Mouse (Mus musculus): ENCODE results near the gene Prdx6b. TPM values are rescaled to one million over a fixed set of nuclear protein-coding genes. Genes with fewer than 3 reads are reported as not detected.

The Prdx6b gene
- polyA plus RNA-seq, 1 experiment, result not detected

- no peaks in the 10 kb centered on the region for H3K4me1 ChIP-seq (ENCODE audit: control insufficient read depth, insufficient read depth, low read length)
- H3K27ac ChIP-seq (ENCODE audit: insufficient read depth, low read depth, low read length), result no peak overlapping the region
- TF ChIP-seq CTCF (IDR thresholded peaks at IDR 0.05; ENCODE audit: low read depth, low read length), result no peak
- no peak for TF ChIP-seq POLR2A (IDR thresholded peaks at IDR 0.05; ENCODE audit: borderline replicate concordance, low read depth, low read length)
- no peak overlapping the region for H3K4me3 ChIP-seq (ENCODE audit: insufficient read depth, low read length)
These were observed 10.1 kb upstream of the Prdx6b start for GRCm38 (mm10) chr2:80282214-80282613.

GRCm38 (mm10) chr2:80286397-80286796 lies 5.9 kb upstream of the Prdx6b start:
- Histone ChIP-seq H3K27ac (ENCODE audit: insufficient read depth, low read depth, low read length) (no peak overlapping the region), H3K4me1 (ENCODE audit: control insufficient read depth, insufficient read depth, low read length) (no peaks in the 10 kb centered on the region), H3K4me3 (ENCODE audit: insufficient read depth, low read length) (no peak overlapping the region)
- no peak for TF ChIP-seq POLR2A (IDR thresholded peaks at IDR 0.05; ENCODE audit: borderline replicate concordance, low read depth, low read length)
- TF ChIP-seq CTCF (IDR thresholded peaks at IDR 0.05; ENCODE audit: low read depth, low read length), result no peak

- TF ChIP-seq CTCF (IDR thresholded peaks at IDR 0.05; ENCODE audit: low read depth, low read length) (no peak), POLR2A (IDR thresholded peaks at IDR 0.05; ENCODE audit: borderline replicate concordance, low read depth, low read length) (no peak)
- no peak overlapping the region for H3K4me3 ChIP-seq (ENCODE audit: insufficient read depth, low read length)
- no peak overlapping the region for H3K27ac ChIP-seq (ENCODE audit: insufficient read depth, low read depth, low read length)
These were observed 6.1 kb downstream of the Prdx6b start for GRCm38 (mm10) chr2:80298334-80298733.

GRCm38 (mm10) chr2:80300806-80301205 lies 8.5 kb downstream of the Prdx6b start:
- TF ChIP-seq CTCF (IDR thresholded peaks at IDR 0.05; ENCODE audit: low read depth, low read length), result no peak
- no peak for TF ChIP-seq POLR2A (IDR thresholded peaks at IDR 0.05; ENCODE audit: borderline replicate concordance, low read depth, low read length)
- Histone ChIP-seq H3K4me1 (ENCODE audit: control insufficient read depth, insufficient read depth, low read length) (no peaks in the 10 kb centered on the region), H3K4me3 (ENCODE audit: insufficient read depth, low read length) (no peak overlapping the region), H3K27ac (ENCODE audit: insufficient read depth, low read depth, low read length) (no peak overlapping the region)

More at GRCm38 (mm10) chr2:80298334-80298733, 6.1 kb downstream of the Prdx6b start:
- no peaks in the 10 kb centered on the region for H3K4me1 ChIP-seq (ENCODE audit: control insufficient read depth, insufficient read depth, low read length)

- no peaks in the 10 kb centered on the region for H3K4me1 ChIP-seq (ENCODE audit: control insufficient read depth, insufficient read depth, low read length)
- H3K27ac ChIP-seq (ENCODE audit: insufficient read depth, low read depth, low read length), result no peak overlapping the region
- TF ChIP-seq CTCF (IDR thresholded peaks at IDR 0.05; ENCODE audit: low read depth, low read length) (no peak), POLR2A (IDR thresholded peaks at IDR 0.05; ENCODE audit: borderline replicate concordance, low read depth, low read length) (no peak)
- H3K4me3 ChIP-seq (ENCODE audit: insufficient read depth, low read length), result no peak overlapping the region
These were observed 11.7 kb downstream of the Prdx6b start for GRCm38 (mm10) chr2:80303957-80304356.

- TF ChIP-seq POLR2A (IDR thresholded peaks at IDR 0.05; ENCODE audit: borderline replicate concordance, low read depth, low read length), result no peak
- no peak for TF ChIP-seq CTCF (IDR thresholded peaks at IDR 0.05; ENCODE audit: low read depth, low read length)
- H3K4me3 ChIP-seq (ENCODE audit: insufficient read depth, low read length), result no peak overlapping the region
- H3K4me1 ChIP-seq (ENCODE audit: control insufficient read depth, insufficient read depth, low read length), result no peaks in the 10 kb centered on the region
- no peak overlapping the region for H3K27ac ChIP-seq (ENCODE audit: insufficient read depth, low read depth, low read length)
These were observed 15.4 kb downstream of the Prdx6b start for GRCm38 (mm10) chr2:80307701-80308100.

GRCm38 (mm10) chr2:80309775-80310174 lies 17.5 kb downstream of the Prdx6b start:
- H3K4me1 ChIP-seq (ENCODE audit: control insufficient read depth, insufficient read depth, low read length), result no peaks in the 10 kb centered on the region
- H3K4me3 ChIP-seq (ENCODE audit: insufficient read depth, low read length), result no peak overlapping the region
- TF ChIP-seq POLR2A (IDR thresholded peaks at IDR 0.05; ENCODE audit: borderline replicate concordance, low read depth, low read length) (no peak), CTCF (IDR thresholded peaks at IDR 0.05; ENCODE audit: low read depth, low read length) (no peak)
- no peak overlapping the region for H3K27ac ChIP-seq (ENCODE audit: insufficient read depth, low read depth, low read length)

- Histone ChIP-seq H3K4me1 (ENCODE audit: control insufficient read depth, insufficient read depth, low read length) (no peaks in the 10 kb centered on the region), H3K27ac (ENCODE audit: insufficient read depth, low read depth, low read length) (no peak overlapping the region), H3K4me3 (ENCODE audit: insufficient read depth, low read length) (no peak overlapping the region)
- no peak for TF ChIP-seq CTCF (IDR thresholded peaks at IDR 0.05; ENCODE audit: low read depth, low read length)
- no peak for TF ChIP-seq POLR2A (IDR thresholded peaks at IDR 0.05; ENCODE audit: borderline replicate concordance, low read depth, low read length)
These were observed 18.5 kb downstream of the Prdx6b start for GRCm38 (mm10) chr2:80310772-80311171.

- H3K27ac ChIP-seq (ENCODE audit: insufficient read depth, low read depth, low read length), result no peak overlapping the region
- TF ChIP-seq POLR2A (IDR thresholded peaks at IDR 0.05; ENCODE audit: borderline replicate concordance, low read depth, low read length), result no peak
These were observed 19.1 kb downstream of the Prdx6b start for GRCm38 (mm10) chr2:80311350-80311749.

GRCm38 (mm10) chr2:80314201-80314600 lies 21.9 kb downstream of the Prdx6b start:
- peak overlapping the region; percentile 15; the same call in 1 of the 2 replicates for H3K4me3 ChIP-seq (ENCODE audit: insufficient read depth, low read length)
- peak overlapping the region; percentile 35 for H3K27ac ChIP-seq (ENCODE audit: insufficient read depth, low read depth, low read length)
- TF ChIP-seq CTCF (IDR thresholded peaks at IDR 0.05; ENCODE audit: low read depth, low read length), result no peak
- no peak for TF ChIP-seq POLR2A (IDR thresholded peaks at IDR 0.05; ENCODE audit: borderline replicate concordance, low read depth, low read length)
- no peaks in the 10 kb centered on the region for H3K4me1 ChIP-seq (ENCODE audit: control insufficient read depth, insufficient read depth, low read length)

More at GRCm38 (mm10) chr2:80311350-80311749, 19.1 kb downstream of the Prdx6b start:
- Histone ChIP-seq H3K4me3 (ENCODE audit: insufficient read depth, low read length) (no peak overlapping the region), H3K4me1 (ENCODE audit: control insufficient read depth, insufficient read depth, low read length) (no peaks in the 10 kb centered on the region)

GRCm38 (mm10) chr2:80314854-80315241 lies 22.6 kb downstream of the Prdx6b start:
- Histone ChIP-seq H3K4me1 (ENCODE audit: control insufficient read depth, insufficient read depth, low read length) (no peaks in the 10 kb centered on the region), H3K27ac (ENCODE audit: insufficient read depth, low read depth, low read length) (peak overlapping the region; percentile 90), H3K4me3 (ENCODE audit: insufficient read depth, low read length) (peak overlapping the region; percentile 62)
- no peak for TF ChIP-seq CTCF (IDR thresholded peaks at IDR 0.05; ENCODE audit: low read depth, low read length)
- TF ChIP-seq POLR2A (IDR thresholded peaks at IDR 0.05; ENCODE audit: borderline replicate concordance, low read depth, low read length), result no peak
